Mouse (Mus musculus) heart, adult 2 months (tissue): ENCODE results near the gene Slc24a2.

Experiments
- CTCF ChIP-seq: fragments of 200-600 bp; IDR thresholded peaks from 2 replicates; pipeline ENCODE4 v1.8.1; 2022; ENCODE audit warnings: antibody characterized with exemption, mild to moderate bottlenecking, moderate library complexity
- POLR2A ChIP-seq: fragments of 200-500 bp; IDR thresholded peaks from 2 replicates; pipeline ENCODE4 v1.6.1; 2011; ENCODE audit warnings: mild to moderate bottlenecking, low read depth, low read length, control low read depth; ENCODE audit not compliant: insufficient read depth

- TF ChIP-seq CTCF (no peak), POLR2A (no peak)
These were observed 188.8 kb downstream of the Slc24a2 start for GRCm38 (mm10) chr4:87041412-87041997.
